Mouse (Mus musculus) lung, postnatal 25 days (tissue): ENCODE measurements around the gene 1700003E16Rik.

Experiments
- DNase-seq: peaks from one replicate; pipeline ENCODE4 v3.0.0; 2022; ENCODE audit warnings: low spot score

1700003E16Rik gene

DNA sequence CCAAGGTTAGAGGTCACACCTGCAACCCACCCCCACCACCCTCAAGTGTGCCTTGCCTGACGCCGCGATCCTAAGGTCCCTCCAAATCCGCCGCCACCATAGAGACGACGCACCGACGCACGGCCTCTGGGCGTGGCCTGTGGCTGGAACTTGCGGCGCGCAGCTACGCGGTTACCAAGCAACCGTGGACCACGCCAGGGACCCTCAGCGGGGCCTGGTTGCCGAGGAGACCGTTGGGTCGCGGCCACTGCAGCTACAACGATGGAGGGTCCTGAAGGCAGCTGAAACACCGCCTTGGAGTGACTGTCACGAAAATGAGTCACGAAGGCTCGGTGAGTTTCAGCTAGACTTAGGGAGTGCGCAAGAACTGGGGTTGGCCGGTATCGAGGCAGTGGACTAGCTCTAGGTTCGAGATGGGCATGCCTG lies at the start of gene 1700003E16Rik, which contains the start of gene Wdr54:
TSS of gene 1700003E16Rik (plus strand) at position 146 of the 426 bp plus-strand sequence.
TSS of gene Wdr54 (minus strand) at position 139 of the 426 bp plus-strand sequence.
- peak; percentile 31 for DNase-seq

DNA sequence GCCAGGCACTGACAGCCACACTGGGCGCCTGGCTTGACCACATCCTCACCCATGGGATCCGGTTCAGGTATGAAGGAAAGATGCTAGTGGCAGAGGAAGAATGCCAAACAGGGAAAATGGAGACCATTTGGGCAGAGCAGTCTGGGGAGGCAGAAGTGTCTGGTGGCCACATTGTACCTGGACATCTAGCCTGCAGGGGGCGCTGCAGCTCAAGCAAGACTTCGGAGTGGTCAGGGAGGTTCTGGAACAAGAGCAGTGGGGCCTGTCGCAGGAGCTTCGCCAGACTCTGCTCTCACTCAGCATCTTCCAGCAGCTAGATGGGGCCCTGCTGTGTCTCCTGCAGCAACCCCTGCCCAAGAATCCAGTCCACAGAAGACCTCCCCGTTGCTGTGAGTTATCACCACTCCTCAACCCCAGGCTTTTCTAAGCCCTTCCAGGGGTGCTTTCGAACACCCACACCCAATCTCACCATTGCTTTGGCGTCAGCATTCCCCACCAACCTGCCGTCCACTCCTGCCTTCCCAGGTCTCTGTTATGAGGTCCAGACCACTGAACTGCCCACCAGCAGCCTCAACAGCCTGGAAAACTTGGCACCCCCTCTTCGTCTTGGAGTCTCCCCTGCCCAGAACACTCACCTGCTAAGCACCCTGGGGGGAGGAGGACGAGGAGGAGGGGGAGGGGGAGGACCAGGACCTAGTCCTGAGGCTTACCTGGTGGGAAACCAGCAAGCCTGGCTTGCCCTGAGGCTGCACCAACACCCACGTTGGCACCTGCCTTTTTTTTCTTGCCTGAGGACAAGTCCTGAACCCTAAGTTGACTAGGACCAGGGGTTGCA lies 48.4 kb upstream of the 1700003E16Rik start:
- peak; percentile 70 for DNase-seq

DNA sequence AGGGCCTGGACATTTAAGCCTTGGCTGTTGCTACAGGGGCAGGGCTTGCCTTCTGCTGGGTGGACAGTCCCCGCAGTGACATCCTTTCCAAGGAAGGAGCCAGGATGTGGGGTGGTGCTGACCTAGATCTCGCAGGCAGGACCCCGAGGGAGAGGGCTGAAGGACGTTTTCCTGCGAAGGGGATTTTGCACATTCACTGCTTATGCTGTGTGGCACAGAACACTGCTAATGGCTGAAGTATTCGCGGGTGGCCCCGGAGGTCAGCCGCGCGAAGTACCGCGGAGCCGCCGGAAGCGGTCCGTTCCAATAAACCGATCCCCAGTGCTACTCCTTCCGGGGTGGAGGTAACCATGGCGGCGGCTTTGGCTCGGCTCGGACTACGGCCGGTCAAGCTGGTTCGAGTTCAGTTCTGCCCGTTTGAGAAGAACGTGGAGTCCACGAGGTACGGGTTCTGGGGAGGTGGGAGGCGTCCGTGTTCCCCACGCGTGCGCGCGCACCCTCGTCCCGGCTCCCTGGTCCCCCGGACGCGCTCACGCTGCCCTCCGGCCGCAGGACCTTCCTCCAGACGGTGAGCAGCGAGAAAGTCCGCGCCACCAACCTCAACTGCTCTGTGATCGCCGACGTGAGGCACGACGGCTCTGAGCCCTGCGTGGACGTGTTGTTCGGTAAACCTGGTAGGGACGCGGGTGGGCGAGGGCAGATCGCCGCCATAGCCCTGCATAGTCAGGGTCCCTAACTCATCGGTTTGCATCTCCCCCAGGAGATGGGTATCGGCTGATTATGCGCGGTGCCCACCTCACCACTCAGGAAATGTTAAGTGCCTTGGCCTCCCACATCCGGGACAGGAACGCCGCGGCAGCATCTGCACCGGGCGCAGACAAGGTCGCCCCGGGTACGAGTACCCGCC lies 47.2 kb upstream of the 1700003E16Rik start, which contains the start of gene Mrpl53:
TSS of gene Mrpl53 (plus strand) at position 279 of the 907 bp plus-strand sequence.
- peak; percentile 75 for DNase-seq

DNA sequence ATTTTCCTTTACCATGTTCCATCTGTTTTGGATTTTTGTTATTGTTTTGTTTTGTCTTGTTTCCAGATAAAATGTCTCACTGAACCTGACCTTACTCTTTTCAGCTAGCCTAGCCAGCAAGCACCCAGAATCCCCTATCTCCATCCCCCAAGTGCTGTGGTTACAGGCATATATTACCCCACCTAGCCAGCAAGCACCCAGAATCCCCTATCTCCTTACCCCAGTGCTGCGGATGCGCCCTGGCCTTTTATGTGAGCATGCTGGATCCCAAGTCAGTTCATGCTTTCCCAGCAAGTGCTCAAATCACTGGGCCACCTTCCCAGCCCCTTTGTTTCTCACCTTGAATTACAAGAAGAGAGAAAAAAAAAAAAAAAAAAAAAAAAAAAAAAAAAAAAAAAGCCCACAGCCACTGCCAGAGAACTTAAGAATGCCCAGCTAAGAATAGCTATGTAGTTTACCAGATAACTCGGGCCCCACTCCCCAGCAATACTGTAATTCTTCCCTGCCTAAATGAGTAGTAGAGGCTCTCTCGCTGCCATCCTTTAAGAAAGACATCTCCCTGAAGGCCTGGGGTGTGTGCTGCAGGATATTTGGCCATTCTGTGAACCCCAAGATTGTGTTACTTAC lies 44.6 kb upstream of the 1700003E16Rik start:
- DNase-seq: no peak

DNA sequence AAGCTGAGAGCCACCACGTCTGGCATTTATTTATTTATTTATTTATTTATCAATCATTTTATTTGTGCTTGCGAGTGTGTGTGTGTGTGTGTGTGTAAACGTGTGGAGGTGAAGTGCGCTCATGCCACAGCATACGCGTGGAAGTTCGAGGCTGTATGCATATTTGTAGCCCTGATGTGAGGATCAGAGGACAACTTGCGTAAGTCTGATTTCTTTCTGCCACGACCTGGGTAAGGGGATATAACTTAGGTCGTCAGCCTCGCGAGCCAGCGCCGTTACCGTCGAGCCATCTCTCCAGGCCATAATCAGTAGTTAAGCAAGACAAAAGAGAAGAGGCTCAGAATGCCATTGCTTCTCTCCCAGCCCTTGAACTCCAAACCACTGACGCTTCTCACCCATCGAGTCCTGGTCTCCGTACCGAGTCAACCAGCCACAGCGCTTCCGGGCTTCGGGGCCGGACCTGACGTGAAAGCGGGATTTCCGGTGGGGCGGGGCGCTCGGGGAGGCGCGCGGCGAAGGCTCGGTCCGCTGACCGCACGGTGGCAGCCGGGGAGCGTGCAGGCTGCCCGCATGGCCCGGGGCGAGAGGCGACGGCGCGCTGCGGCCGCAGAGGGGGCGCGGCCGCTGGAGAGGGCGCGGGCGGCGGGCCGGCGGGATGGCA lies 41.1 kb upstream of the 1700003E16Rik start, which contains the start of gene Mogs:
TSS of gene Mogs (plus strand) at position 486 of the 661 bp plus-strand sequence.
- peak; percentile 96 for DNase-seq

DNA sequence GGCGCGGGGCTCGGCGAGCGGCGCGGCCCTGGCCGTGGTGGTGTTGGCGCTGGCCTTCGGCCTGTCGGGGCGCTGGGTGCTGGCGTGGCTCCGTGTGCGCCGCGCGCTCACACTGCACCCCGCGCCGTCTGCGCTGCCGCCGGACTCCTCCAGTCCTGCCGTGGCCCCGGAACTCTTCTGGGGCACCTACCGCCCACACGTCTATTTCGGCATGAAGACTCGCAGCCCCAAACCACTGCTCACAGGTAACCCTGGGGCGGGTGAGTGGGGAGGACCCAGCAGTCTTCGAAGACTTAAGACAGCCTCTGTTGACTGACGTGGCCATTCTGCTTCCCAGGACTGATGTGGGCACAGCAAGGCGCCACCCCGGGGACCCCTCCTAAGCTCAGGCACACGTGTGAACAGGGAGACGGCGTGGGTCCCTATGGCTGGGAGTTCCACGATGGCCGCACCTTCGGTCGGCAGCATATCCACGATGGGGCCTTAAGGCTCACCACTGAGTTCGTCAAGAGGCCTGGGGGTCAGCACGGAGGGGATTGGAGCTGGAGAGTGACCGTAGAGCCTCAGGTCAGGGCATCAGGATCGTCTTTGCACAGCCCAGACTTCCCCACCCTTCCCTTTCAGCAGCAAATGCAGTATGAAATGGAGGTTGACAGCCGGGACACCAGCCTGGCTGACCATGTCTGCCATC lies 40.4 kb upstream of the 1700003E16Rik start:
- DNase-seq: no peak

DNA sequence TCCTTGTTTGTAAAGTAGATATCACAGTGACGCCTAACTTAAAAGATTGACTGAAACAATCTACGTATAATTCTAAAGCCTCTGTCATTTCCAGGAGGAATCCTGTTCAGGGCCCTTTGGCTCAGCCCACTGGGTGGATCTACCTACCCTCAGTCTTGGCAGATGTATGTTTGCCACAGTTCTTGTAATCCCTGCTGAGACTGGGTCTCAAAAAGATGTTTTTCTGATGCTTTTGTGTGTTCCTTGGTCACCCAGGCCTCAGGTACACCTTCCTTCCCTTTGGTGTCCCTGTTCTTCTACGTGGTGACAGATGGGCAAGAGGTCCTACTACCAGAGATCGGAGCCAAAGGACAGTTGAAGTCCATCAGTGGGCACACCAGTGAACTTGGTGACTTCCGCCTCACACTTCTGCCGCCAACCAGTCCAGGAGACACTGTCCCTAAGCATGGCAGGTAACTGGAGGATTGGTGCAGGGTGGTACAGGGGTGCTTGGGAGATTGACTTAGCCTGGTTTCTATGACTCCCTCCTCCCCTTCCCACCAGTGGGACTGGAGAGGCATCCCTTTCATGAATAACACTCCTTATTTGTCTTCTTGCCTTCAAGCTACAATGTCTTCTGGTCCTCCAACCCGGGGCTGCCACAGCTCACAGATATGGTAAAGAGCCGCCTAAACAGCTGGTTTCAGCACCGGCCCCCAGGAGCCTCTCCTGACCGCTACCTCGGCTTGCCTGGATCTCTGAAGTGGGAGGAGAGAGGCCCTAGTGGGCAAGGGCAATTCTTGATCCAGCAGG lies 39.6 kb upstream of the 1700003E16Rik start:
- no peak for DNase-seq

DNA sequence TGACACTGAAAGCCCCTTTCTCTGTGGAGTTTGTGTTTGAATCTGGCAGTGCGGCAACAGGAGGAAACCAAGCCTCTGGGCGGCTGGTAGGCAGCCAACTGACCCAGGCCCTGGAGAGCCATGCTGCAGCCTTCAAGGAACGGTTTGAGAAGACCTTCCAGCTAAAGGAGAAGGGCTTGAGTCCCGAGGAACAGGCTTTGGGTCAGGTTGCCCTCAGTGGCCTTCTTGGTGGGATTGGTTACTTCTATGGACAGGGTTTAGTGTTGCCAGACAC lies 39.1 kb upstream of the 1700003E16Rik start:
- no peak for DNase-seq

DNA sequence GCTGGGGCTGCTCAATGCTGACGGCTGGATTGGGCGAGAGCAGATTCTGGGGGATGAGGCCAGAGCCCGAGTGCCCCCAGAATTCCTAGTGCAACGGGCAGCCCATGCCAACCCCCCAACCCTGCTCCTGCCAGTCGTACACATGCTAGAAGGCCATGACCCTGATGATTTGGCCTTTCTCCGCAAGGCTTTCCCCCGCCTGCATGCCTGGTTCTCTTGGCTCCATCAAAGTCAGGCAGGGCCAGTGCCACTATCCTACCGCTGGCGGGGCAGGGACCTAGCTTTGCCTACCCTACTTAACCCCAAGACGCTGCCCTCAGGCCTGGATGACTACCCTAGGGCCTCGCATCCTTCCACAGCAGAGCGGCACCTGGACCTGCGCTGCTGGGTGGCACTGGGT lies 38.6 kb upstream of the 1700003E16Rik start:
- no peak for DNase-seq

DNA sequence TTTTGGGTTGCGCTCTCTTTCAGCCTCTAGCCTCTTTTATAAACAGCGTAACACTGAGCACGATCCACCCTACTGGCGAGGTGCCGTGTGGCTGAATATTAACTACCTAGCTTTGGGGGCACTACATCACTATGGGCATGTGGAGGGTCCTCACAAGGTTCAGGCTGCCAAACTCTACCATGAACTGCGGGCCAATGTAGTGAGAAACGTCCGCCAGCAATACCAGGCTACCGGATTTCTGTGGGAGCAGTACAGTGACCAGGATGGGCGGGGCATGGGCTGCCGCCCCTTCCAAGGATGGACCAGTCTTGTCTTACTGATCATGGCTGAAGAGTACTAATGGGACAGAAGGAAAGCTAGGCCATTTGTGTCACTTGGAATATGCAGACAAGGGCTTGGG lies 37.8 kb upstream of the 1700003E16Rik start:
- DNase-seq: no peak

DNA sequence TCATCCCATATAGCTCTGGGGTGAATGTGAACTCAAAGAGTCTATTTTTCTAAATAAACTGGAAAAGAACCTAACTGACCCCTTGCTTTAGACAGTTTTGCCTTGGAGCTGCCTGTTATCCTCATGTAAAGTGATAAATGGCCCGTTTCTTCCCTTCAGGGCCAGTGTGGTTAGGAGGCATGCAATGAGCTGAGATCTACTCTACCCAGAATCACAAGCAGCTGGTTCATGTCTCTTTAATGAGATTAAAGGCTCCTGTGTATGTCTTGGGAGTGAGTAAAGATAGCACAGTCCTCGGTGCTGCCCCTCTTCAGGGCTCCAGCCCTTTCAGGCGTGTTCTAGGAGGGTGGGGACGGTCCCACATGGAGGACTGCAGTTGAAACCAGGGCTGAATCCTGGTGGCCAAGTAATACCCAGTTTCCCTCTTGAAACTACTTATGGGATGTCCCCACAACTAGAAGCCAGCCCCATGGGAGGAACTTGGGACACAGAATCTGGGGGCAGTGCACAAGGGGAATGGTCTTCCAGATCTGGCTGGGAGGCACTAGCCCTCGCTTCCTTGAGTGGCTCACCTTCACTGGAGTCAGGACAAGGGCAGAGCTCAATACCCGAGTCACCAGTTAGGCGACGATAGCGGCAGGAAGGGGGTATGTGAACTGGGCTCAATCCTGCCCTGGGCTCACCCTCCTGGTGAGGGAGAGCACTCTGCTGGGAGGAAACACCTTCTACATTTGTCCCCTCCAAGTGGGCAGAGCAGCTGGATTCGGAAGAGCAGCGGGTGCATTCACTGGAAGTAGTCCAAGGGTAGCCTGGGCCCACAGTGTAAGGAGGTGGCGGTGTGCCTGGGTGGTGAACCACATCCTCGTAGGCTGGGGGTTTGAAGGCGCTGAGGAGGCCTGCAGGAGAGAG lies 37.1 kb upstream of the 1700003E16Rik start:
- no peak for DNase-seq

DNA sequence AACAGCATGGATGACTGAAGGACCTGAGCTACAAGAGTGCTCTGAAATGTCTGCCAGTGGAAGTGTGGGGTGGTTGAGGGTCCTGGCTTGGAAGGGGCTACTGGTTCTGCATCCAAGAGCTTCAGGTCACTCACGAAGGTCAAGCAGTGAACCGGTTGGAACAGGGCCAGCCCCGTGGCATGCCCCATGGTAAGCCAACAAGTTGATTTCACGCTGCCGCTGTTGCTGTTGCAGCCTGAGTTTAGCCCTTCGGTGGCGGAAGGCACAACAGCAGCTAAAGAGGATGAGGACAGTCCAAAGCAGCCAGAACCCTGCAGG lies 36.5 kb upstream of the 1700003E16Rik start:
- DNase-seq: no peak

DNA sequence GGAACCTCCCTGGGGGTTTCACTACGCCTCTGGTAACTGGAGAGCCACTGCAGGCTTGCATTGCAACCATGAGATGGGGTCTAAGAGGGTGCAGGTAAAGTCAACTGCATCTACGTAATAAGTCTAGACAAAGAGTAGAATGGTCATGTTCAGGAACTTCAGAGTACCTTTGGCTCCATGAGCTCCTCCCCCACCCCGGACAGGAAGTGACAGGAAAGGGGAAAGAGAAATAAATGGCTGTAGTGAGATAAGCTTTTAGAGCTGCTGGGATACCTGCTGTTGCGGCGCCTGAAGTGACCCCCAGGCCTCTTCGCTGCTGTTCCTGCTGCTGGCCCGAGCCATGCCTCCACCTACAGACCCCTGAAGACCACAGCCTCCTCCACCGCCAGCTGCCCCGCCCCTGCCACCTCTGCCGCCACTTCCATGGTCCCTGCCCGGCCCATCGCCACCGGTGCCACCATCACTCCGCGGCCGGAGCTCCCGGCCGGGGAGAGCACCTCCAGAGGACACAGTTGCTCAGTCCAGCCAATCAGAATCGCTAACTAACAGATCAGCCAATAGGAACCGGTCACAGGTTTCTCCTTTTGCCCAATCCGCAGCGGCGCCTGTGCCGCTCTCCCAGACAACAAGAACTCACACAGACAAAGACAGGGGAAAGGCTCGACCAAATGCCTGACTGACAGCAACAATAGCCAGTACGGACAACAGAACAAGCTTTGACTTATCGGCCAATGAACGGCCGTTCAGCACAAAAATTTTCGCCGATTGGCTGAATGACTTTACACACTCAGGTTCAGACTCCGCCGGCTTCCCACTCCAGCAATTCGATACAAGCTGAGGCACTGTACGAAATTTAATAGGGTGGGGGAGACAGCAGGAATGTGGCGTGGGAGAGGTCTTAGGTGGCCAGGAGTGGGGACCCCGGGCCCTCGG lies 35.0 kb upstream of the 1700003E16Rik start, which contains the start of gene Wbp1:
TSS of gene Wbp1 (minus strand) at position 630 of the 933 bp plus-strand sequence.
- peak; percentile 99 for DNase-seq

DNA sequence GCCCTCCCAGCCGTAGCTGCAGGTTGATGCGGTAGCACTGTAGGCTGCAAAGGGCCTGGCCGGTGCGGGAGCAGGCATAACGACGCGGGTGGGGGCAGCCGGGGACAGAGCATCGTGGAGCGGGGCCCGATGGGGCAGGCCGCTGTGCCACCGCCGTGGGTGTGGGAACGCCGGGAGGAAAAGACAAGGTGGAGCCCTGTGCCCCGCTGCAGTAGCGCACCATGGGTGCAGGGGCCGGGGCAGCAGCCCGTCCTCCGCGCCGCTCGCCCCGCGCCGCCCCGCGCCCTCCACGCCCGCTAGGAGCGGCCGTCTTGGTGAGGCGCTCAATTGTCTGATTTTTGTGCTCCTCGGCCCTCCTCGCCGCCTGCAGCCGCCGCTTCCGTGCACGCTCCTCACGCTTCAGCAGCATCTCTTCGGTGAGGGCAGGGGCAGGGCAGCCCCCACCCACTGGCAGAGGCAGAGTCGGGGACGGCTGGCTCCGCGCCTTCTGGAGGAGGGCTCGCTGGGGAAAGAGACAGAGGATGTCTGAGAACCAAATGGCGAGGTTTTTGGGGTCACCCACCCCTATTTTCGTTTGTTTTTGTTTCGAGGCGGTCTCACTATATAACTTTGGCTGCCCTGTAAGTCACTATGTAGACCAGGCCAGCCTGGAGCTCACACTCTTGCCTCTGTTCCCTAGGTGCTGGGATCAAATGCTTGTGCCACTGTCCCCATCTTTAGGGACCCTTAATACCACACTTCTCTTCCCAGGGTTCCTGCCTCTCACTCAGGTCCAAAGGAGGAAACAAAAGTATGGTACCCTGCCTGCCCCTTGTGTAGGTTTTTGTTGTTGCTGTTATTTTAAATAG lies 34.1 kb upstream of the 1700003E16Rik start:
- DNase-seq: no peak

DNA sequence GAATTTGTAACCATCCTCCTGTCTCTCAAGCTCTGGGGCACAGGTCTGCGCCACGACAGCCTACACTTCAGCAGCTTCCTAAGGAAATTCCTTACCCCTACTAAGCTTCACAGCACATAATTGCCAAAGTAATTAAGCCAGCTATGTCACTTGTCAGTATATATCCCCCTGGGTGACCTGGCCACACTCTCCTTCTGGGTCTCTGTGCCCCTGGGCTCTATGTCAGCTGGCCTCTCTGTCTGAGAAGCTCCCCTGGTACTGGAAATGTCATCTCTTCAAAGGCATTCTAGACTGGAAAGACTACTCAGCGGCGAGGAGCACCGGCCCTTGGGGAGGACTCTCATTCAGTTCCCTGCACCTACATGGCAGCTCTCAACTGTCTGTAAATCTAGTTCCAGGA lies 33.2 kb upstream of the 1700003E16Rik start:
- no peak for DNase-seq

DNA sequence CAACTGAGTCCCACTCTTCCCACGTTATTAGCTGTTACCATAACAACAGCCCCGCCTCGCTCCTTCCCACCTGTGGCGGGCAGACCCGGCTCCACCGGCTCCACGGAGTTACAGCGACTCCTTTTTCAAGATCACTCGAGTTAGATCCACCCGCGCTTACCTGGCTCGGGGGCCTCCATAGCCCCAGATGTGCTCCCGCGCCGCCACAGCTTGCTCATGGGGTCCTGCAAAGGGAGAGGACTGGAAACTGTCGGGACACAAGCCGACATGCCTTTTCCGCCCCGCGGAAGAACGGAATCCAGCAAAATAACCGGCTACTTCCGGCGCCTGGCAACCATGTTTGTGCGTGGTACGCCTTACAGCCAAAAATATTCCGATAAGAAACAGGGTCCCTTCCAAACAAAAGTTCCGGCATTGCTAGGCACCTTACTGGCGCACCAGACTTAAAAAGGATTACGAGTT lies 31.3 kb upstream of the 1700003E16Rik start:
- peak; percentile 95 for DNase-seq

DNA sequence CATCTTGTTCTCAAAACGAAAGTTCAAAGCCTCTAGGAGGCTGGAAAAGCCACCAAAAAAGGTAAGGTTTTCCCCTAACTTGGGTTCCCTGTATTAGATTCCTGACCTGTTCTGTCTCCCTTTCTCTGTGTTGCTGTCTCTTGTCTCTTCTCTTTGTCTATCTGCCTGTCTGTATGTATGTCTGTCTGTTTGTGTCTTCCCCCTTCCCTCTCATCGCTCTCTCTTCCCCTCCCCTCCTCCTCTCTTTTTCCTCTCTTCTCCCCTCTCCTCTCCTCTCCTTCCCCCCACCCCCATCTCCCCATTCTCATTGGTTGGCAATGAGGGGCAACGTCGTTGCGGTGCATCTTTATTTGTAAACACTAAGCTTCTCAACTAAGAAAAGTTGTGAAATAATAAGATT lies 30.9 kb upstream of the 1700003E16Rik start, which contains the start of gene Ino80b:
TSS of gene Ino80b (minus strand) at position 101 of the 400 bp plus-strand sequence.
- DNase-seq: no peak
